Mouse (Mus musculus) megakaryocyte, embryonic 14.5 days (primary cell): ENCODE data around the gene Slc2a1.

Source experiments
- FLI1 ChIP-seq: IDR thresholded peaks from 2 replicates; pipeline ENCODE4 v1.6.1; 2012; ENCODE audit warnings: low read length, inconsistent platforms, mixed read lengths
- GATA1 ChIP-seq: IDR thresholded peaks from 3 replicates; pipeline ENCODE4 v1.6.1; 2012; ENCODE audit warnings: mixed read lengths, low read length, inconsistent platforms, borderline replicate concordance

- TF ChIP-seq GATA1 (no peak), FLI1 (no peak)
Observed at GRCm38 (mm10) chr4:119121249-119121648, 12.7 kb downstream of the Slc2a1 start.
